Mouse (Mus musculus): ENCODE measurements around the gene Prmt8.

Prmt8 gene

GRCm38 (mm10) chr6:127661717-127662292 lies 107.5 kb downstream of the Prmt8 start:
- DNase-seq (ENCODE audit: low spot score in 2 of 2) = peak; percentile 42 to 48

GRCm38 (mm10) chr6:127659966-127660365 lies 109.3 kb downstream of the Prmt8 start:
- no peak for DNase-seq (ENCODE audit: low spot score in 2 of 2)

GRCm38 (mm10) chr6:127659472-127659871 lies 109.8 kb downstream of the Prmt8 start:
- DNase-seq (ENCODE audit: low spot score in 2 of 2) = no peak

GRCm38 (mm10) chr6:127657152-127657551 lies 112.1 kb downstream of the Prmt8 start:
- DNase-seq (ENCODE audit: low spot score in 2 of 2) = peak in 1 of 2 experiments; percentile 39

GRCm38 (mm10) chr6:127655988-127656387 lies 113.3 kb downstream of the Prmt8 start:
- DNase-seq (ENCODE audit: low spot score in 2 of 2) = no peak

GRCm38 (mm10) chr6:127641077-127641801 lies 128.0 kb downstream of the Prmt8 start:
- DNase-seq (ENCODE audit: low spot score in 2 of 2) = no peak

All from right cerebral cortex, postnatal 36 days (tissue).